Mouse (Mus musculus) kidney, postnatal 25 days (tissue): ENCODE data around the gene Cd80.

Source experiments
- DNase-seq, 2 experiments: peaks; one replicate each; pipeline ENCODE4 v3.0.0; 2021; ENCODE audit warnings: mixed read lengths in 2 of 2

Cd80 gene

DNA sequence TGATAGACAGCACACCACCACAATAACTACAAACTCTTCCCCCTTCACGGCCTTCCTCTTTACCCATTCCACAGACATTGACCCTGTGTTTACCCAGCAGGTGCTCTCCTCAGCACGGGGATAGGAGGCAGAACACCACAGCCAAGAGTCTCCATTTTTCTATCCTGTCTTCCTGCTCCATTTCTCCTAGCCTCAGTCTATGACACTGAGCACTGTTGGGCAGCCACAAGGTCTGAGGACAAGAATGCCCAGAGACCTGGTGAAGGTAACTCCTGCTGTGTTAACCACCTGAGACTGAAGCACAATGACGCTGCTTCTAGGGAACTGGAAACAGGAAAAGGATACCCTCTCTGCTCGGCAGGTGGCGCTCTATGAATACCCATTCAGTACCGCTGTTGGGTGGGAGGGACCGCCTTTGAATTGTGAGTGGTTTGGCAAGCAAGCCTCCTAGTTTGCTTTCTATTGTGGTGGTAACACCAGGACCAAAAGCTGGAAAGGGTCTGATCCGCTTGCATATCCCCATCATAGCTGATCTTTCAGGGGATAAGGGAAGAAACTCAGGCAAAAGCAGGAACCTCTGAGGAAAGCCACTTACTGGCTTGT lies 81.3 kb downstream of the Cd80 start:
- DNase-seq: peak; percentile 74 to 87

DNA sequence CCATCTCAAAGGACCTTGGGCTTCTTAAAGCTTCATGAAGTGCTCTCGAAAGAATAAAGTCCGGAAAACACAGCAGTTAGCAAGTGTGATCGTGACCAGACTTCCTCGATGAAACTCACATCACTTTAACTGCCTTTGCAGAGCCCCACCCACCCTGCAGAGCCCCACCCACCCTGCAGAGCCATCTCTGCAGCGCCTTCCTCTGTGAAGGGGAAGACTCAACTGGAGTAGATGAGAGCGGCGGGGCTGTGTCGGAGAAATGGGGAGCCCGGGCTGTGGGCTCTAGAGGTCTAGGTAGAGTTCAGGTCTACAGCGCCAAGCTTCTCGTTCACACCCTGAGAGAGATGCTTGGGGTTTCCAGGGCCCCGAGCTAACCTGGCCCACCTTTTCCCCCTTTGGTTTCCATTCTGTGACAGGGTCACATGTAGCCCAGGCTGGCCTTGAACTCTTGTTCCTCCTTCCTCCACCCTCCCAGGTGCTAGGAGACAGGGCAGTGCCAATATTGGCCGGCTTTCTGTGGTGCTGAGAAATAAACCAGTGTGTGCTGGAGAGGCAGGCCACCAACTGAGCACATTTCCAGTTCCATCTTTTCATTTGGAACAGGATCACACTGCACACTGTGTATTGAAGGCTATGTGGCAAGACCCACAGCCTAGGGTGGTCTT lies 83.5 kb downstream of the Cd80 start:
- no peak for DNase-seq
